Mouse (Mus musculus): ENCODE data around the gene Lin54. TPM values are rescaled to one million over a fixed set of nuclear protein-coding genes. Genes with fewer than 3 reads are reported as not detected.

Gene Lin54
- polyA plus RNA-seq, 1 experiment from 2014 or later, result 7.9 TPM

- Histone ChIP-seq H3K9ac (replicated peaks; ENCODE audit: low read depth, low read length) (no peak overlapping the region), H3K27ac (ENCODE audit: low read depth, low read length) (no peak overlapping the region), H3K27me3 (ENCODE audit: control insufficient read depth, insufficient read depth, low read length) (no peaks in the 10 kb centered on the region), H3K4me1 (ENCODE audit: control insufficient read depth, insufficient read depth, low read length) (peaks cover 4% of the 10 kb centered on the region; the same call in 1 of the 2 replicates), H3K4me2 (ENCODE audit: low read depth, low read length) (no peak overlapping the region), H3K9me3 (ENCODE audit: control insufficient read depth, low read length) (no peaks in the 10 kb centered on the region), H3K36me3 (ENCODE audit: control insufficient read depth, insufficient read depth, low read length) (peaks cover 14% of the 10 kb centered on the region), H3K4me3 (ENCODE audit: low read depth, low read length) (no peak overlapping the region)
- ATAC-seq (ENCODE audit: low read depth), result no peak
- WGBS, result 96% methylated on average over 9 of the region's 9 CpGs
Observed at GRCm38 (mm10) chr5:100524921-100525320, 24.5 kb upstream of the Lin54 start.

- H3K9me3 ChIP-seq (ENCODE audit: control insufficient read depth, low read length), result no peaks in the 10 kb centered on the region
- WGBS, result 88% methylated on average over 1 of the region's 1 CpGs
- no peaks in the 10 kb centered on the region for H3K27me3 ChIP-seq (ENCODE audit: control insufficient read depth, insufficient read depth, low read length)
- peaks cover under 1% of the 10 kb centered on the region; the same call in 1 of the 2 replicates for H3K36me3 ChIP-seq (ENCODE audit: control insufficient read depth, insufficient read depth, low read length)
- H3K4me1 ChIP-seq (ENCODE audit: control insufficient read depth, insufficient read depth, low read length), result peaks cover 11% of the 10 kb centered on the region; the same call in 1 of the 2 replicates
- H3K4me3 ChIP-seq (ENCODE audit: low read depth, low read length), result no peak overlapping the region
- no peak overlapping the region for H3K9ac ChIP-seq (replicated peaks; ENCODE audit: low read depth, low read length)
- ATAC-seq (ENCODE audit: low read depth), result no peak
- H3K4me2 ChIP-seq (ENCODE audit: low read depth, low read length), result no peak overlapping the region
- H3K27ac ChIP-seq (ENCODE audit: low read depth, low read length), result no peak overlapping the region
Observed at GRCm38 (mm10) chr5:100523331-100523730, 22.9 kb upstream of the Lin54 start.

GRCm38 (mm10) chr5:100520223-100520622, 19.8 kb upstream of the Lin54 start:
- peaks cover 16% of the 10 kb centered on the region; the same call in 1 of the 2 replicates for H3K4me1 ChIP-seq (ENCODE audit: control insufficient read depth, insufficient read depth, low read length)
- no peak overlapping the region for H3K9ac ChIP-seq (replicated peaks; ENCODE audit: low read depth, low read length)
- H3K4me3 ChIP-seq (ENCODE audit: low read depth, low read length), result no peak overlapping the region
- H3K27me3 ChIP-seq (ENCODE audit: control insufficient read depth, insufficient read depth, low read length), result no peaks in the 10 kb centered on the region
- H3K36me3 ChIP-seq (ENCODE audit: control insufficient read depth, insufficient read depth, low read length), result no peaks in the 10 kb centered on the region
- H3K9me3 ChIP-seq (ENCODE audit: control insufficient read depth, low read length), result no peaks in the 10 kb centered on the region
- 97% methylated on average over 2 of the region's 2 CpGs for WGBS
- ATAC-seq (ENCODE audit: low read depth), result no peak
- H3K4me2 ChIP-seq (ENCODE audit: low read depth, low read length), result 0 out of 2 replicates have a peak overlapping the region, but pooled peaks have one; percentile 8
- H3K27ac ChIP-seq (ENCODE audit: low read depth, low read length), result no peak overlapping the region

- Histone ChIP-seq H3K27ac (ENCODE audit: low read depth, low read length) (no peak overlapping the region), H3K9ac (replicated peaks; ENCODE audit: low read depth, low read length) (peak overlapping the region; percentile 69), H3K4me3 (ENCODE audit: low read depth, low read length) (peak overlapping the region; percentile 72), H3K4me1 (ENCODE audit: control insufficient read depth, insufficient read depth, low read length) (peaks cover 16% of the 10 kb centered on the region; the same call in 1 of the 2 replicates), H3K27me3 (ENCODE audit: control insufficient read depth, insufficient read depth, low read length) (no peaks in the 10 kb centered on the region), H3K9me3 (ENCODE audit: control insufficient read depth, low read length) (no peaks in the 10 kb centered on the region), H3K36me3 (ENCODE audit: control insufficient read depth, insufficient read depth, low read length) (no peaks in the 10 kb centered on the region), H3K4me2 (ENCODE audit: low read depth, low read length) (peak overlapping the region; percentile 75)
- no peak for ATAC-seq (ENCODE audit: low read depth)
- WGBS, result 14% methylated on average over 5 of the region's 5 CpGs
Observed at GRCm38 (mm10) chr5:100519027-100519411, 18.6 kb upstream of the Lin54 start.

GRCm38 (mm10) chr5:100518049-100519026, 17.9 kb upstream of the Lin54 start, which contains the start of gene Cops4:
Cops4 (plus strand) TSS chr5:100518309.
- WGBS, result under 1% methylated on average over 62 of the region's 64 CpGs
- peak; percentile 100 for ATAC-seq (ENCODE audit: low read depth)
- Histone ChIP-seq H3K9ac (replicated peaks; ENCODE audit: low read depth, low read length) (peak within 1 kb of the TSS; percentile 69), H3K4me3 (ENCODE audit: low read depth, low read length) (peak within 1 kb of the TSS; percentile 72), H3K27ac (ENCODE audit: low read depth, low read length) (peak within 1 kb of the TSS; percentile 70), H3K36me3 (ENCODE audit: control insufficient read depth, insufficient read depth, low read length) (no peaks in the 10 kb centered on the region), H3K27me3 (ENCODE audit: control insufficient read depth, insufficient read depth, low read length) (no peaks in the 10 kb centered on the region), H3K9me3 (ENCODE audit: control insufficient read depth, low read length) (no peaks in the 10 kb centered on the region), H3K4me2 (ENCODE audit: low read depth, low read length) (peak within 1 kb of the TSS; percentile 75), H3K4me1 (ENCODE audit: control insufficient read depth, insufficient read depth, low read length) (peaks cover 16% of the 10 kb centered on the region; the same call in 1 of the 2 replicates)

- Histone ChIP-seq H3K4me2 (ENCODE audit: low read depth, low read length) (no peak overlapping the region), H3K27me3 (ENCODE audit: control insufficient read depth, insufficient read depth, low read length) (no peaks in the 10 kb centered on the region), H3K4me1 (ENCODE audit: control insufficient read depth, insufficient read depth, low read length) (0 out of 2 replicates have a peak, but pooled peaks cover 3% of the 10 kb centered on the region), H3K9ac (replicated peaks; ENCODE audit: low read depth, low read length) (no peak overlapping the region), H3K9me3 (ENCODE audit: control insufficient read depth, low read length) (no peaks in the 10 kb centered on the region), H3K36me3 (ENCODE audit: control insufficient read depth, insufficient read depth, low read length) (no peaks in the 10 kb centered on the region), H3K4me3 (ENCODE audit: low read depth, low read length) (no peak overlapping the region), H3K27ac (ENCODE audit: low read depth, low read length) (no peak overlapping the region)
- ATAC-seq (ENCODE audit: low read depth), result no peak
Observed at GRCm38 (mm10) chr5:100512576-100512975, 12.1 kb upstream of the Lin54 start.

GRCm38 (mm10) chr5:100509247-100509646, 8.8 kb upstream of the Lin54 start:
- Histone ChIP-seq H3K4me2 (ENCODE audit: low read depth, low read length) (no peak overlapping the region), H3K36me3 (ENCODE audit: control insufficient read depth, insufficient read depth, low read length) (no peaks in the 10 kb centered on the region), H3K4me3 (ENCODE audit: low read depth, low read length) (no peak overlapping the region), H3K27me3 (ENCODE audit: control insufficient read depth, insufficient read depth, low read length) (no peaks in the 10 kb centered on the region), H3K9ac (replicated peaks; ENCODE audit: low read depth, low read length) (no peak overlapping the region), H3K27ac (ENCODE audit: low read depth, low read length) (no peak overlapping the region), H3K4me1 (ENCODE audit: control insufficient read depth, insufficient read depth, low read length) (no peaks in the 10 kb centered on the region), H3K9me3 (ENCODE audit: control insufficient read depth, low read length) (no peaks in the 10 kb centered on the region)
- ATAC-seq (ENCODE audit: low read depth), result no peak
- 80% methylated on average over 11 of the region's 11 CpGs for WGBS

GRCm38 (mm10) chr5:100501267-100501666, 828 bp upstream of the Lin54 start:
- peak overlapping the region; percentile 66; the same call in 1 of the 2 replicates for H3K27ac ChIP-seq (ENCODE audit: low read depth, low read length)
- whole genome bisulfite sequencing, result 87% methylated on average over 4 of the region's 4 CpGs

GRCm38 (mm10) chr5:100499831-100500304, 571 bp downstream of the Lin54 start:
- Histone ChIP-seq H3K27ac (ENCODE audit: low read depth, low read length) (no peak overlapping the region), H3K9me3 (ENCODE audit: control insufficient read depth, low read length) (no peaks in the 10 kb centered on the region), H3K4me2 (ENCODE audit: low read depth, low read length) (peak overlapping the region; percentile 93), H3K36me3 (ENCODE audit: control insufficient read depth, insufficient read depth, low read length) (no peaks in the 10 kb centered on the region), H3K4me1 (ENCODE audit: control insufficient read depth, insufficient read depth, low read length) (peaks cover 13% of the 10 kb centered on the region), H3K27me3 (ENCODE audit: control insufficient read depth, insufficient read depth, low read length) (no peaks in the 10 kb centered on the region), H3K9ac (replicated peaks; ENCODE audit: low read depth, low read length) (peak overlapping the region; percentile 54), H3K4me3 (ENCODE audit: low read depth, low read length) (peak overlapping the region; percentile 57)
- 0% methylated on average over 32 of the region's 41 CpGs for WGBS
- peak; percentile 12 for ATAC-seq (ENCODE audit: low read depth)

More at GRCm38 (mm10) chr5:100501267-100501666, 828 bp upstream of the Lin54 start:
- Histone ChIP-seq H3K4me2 (ENCODE audit: low read depth, low read length) (peak overlapping the region; percentile 93; the same call in 1 of the 2 replicates), H3K4me1 (ENCODE audit: control insufficient read depth, insufficient read depth, low read length) (peaks cover 13% of the 10 kb centered on the region), H3K9ac (replicated peaks; ENCODE audit: low read depth, low read length) (no peak overlapping the region; the same call in 1 of the 2 replicates), H3K4me3 (ENCODE audit: low read depth, low read length) (no peak overlapping the region), H3K9me3 (ENCODE audit: control insufficient read depth, low read length) (no peaks in the 10 kb centered on the region), H3K27me3 (ENCODE audit: control insufficient read depth, insufficient read depth, low read length) (no peaks in the 10 kb centered on the region), H3K36me3 (ENCODE audit: control insufficient read depth, insufficient read depth, low read length) (no peaks in the 10 kb centered on the region)
- no peak for ATAC-seq (ENCODE audit: low read depth)

All from neural tube, embryonic 14.5 days (tissue).